Mouse (Mus musculus) liver, embryonic 14.5 days (tissue): ENCODE measurements around the gene Hoxb6.

Experiments
- CTCF ChIP-seq: IDR thresholded peaks from 2 replicates; pipeline ENCODE4 v1.5.1; 2016; ENCODE audit warnings: antibody characterized with exemption, low read depth, control low read depth
- EP300 ChIP-seq: IDR thresholded peaks from 2 replicates; pipeline ENCODE4 v1.6.1; 2016; ENCODE audit warnings: antibody characterized with exemption, low read depth

DNA sequence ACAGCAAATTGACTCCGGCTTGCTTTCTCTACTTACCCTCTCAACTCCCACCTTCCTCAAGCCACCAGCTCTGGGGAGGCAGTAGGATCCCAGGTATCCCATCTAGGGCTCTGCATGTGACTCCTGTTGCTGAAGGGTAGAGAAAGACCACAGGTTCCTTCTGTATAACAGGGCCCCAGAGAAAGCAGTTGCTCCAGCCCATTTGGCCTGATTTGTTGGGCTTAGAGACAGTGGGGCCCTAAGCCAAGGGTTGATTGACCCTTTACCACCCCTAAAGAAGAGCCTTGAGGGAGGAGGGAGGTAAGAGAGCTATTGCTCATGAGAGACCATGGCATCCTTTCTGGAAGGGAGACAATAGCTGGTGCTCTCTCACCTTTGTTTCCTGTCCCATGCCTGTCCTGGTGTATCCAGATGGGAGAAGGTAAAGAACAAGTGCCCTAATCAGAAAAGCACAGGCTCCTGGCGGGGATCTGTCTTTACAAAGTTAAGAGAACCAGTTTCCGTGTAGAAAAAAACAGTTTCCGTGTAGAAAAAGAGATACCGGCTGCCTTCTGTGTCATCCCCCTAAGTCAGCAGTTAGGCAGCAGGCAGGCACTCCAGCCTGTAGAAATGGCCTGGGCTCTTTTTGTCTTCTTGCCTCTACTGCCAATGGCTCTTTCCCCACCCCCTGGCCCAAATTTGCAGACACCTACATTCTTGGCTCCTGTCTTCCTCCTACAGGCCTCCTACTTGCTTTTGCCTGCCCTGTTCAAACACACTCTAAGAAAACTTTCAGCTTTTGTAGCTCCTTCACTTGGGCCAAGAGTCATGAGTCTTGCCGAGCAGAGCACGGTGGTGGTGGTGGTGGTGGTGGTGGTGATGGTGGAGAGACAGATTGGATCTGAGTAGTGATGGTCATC, 46.9 kb downstream of the Hoxb6 start:
- no peak for TF ChIP-seq CTCF
- TF ChIP-seq EP300 = no peak
